Mouse (Mus musculus) intestine, embryonic 16.5 days (tissue): ENCODE measurements at regions not wholly inside any gene's neighbourhood (a gene's known extent, or its start where the extent isn't known, plus 50 kb on each side); places are given as distances from the start of the nearest gene placed in this dataset.

ENCODE experiments used
- ATAC-seq: fragments of 200-750 bp; cut with Nextera tagmentation; 2 replicates; pipeline ENCODE4 v1.8.0; 2017; ENCODE audit warnings: moderate TSS enrichment, moderate library complexity
- H3K27ac ChIP-seq: fragments of 300-500 bp; sonication (generic); 2 replicates; pipeline ENCODE4 v1.5.1; 2014; ENCODE audit warnings: mild to moderate bottlenecking, low read length
- H3K27me3 ChIP-seq: fragments of 300-500 bp; sonication (generic); replicated peaks from 2 replicates; pipeline ENCODE4 v1.6.1; 2014; ENCODE audit warnings: low read length, control low read depth, mixed read lengths; ENCODE audit not compliant: control insufficient read depth, insufficient read depth
- H3K36me3 ChIP-seq: fragments of 300-500 bp; sonication (generic); 2 replicates; pipeline ENCODE4 v1.6.1; 2014; ENCODE audit warnings: low read length, control low read depth; ENCODE audit not compliant: control insufficient read depth, insufficient read depth
- H3K4me1 ChIP-seq: fragments of 300-500 bp; sonication (generic); 2 replicates; pipeline ENCODE4 v1.6.1; 2014; ENCODE audit warnings: low read length, control low read depth, mixed read lengths; ENCODE audit not compliant: control insufficient read depth, insufficient read depth
- H3K4me2 ChIP-seq: fragments of 300-500 bp; sonication (generic); 2 replicates; pipeline ENCODE4 v1.6.1; 2014; ENCODE audit warnings: low read depth, low read length, control low read depth
- H3K4me3 ChIP-seq: fragments of 300-500 bp; sonication (generic); 2 replicates; pipeline ENCODE4 v1.5.1; 2014; ENCODE audit warnings: mild to moderate bottlenecking, low read length
- H3K9ac ChIP-seq: fragments of 300-500 bp; sonication (generic); 2 replicates; pipeline ENCODE4 v1.6.1; 2014; ENCODE audit warnings: low read depth, low read length
- H3K9me3 ChIP-seq: fragments of 300-500 bp; sonication (generic); 2 replicates; pipeline ENCODE4 v1.6.1; 2016; ENCODE audit warnings: low read length, control low read depth; ENCODE audit not compliant: control insufficient read depth
- WGBS: fragments of 180-500 bp; shearing (Covaris S2); extraction: QIAGEN DNeasy Blood & Tissue Kit; methylation state at CpG from one replicate; pipeline ENCODE4 v1.1.7; 2014; 5-methylcytosine and 5-hydroxymethylcytosine counted together

- Histone ChIP-seq H3K4me2 (no peak overlapping the region), H3K4me1 (no peaks in the 10 kb centered on the region), H3K4me3 (no peak overlapping the region), H3K9me3 (no peaks in the 10 kb centered on the region), H3K9ac (no peak overlapping the region), H3K36me3 (no peaks in the 10 kb centered on the region), H3K27ac (no peak overlapping the region), H3K27me3 (no peaks in the 10 kb centered on the region)
- ATAC-seq, result 0 out of 2 replicates have a peak, but pooled peaks have one; percentile 33
- 45% methylated on average over 21 of the region's 21 CpGs for WGBS
These were observed 201.6 kb downstream of the Tle3 start for GRCm38 (mm10) chr9:61573634-61574359.

DNA sequence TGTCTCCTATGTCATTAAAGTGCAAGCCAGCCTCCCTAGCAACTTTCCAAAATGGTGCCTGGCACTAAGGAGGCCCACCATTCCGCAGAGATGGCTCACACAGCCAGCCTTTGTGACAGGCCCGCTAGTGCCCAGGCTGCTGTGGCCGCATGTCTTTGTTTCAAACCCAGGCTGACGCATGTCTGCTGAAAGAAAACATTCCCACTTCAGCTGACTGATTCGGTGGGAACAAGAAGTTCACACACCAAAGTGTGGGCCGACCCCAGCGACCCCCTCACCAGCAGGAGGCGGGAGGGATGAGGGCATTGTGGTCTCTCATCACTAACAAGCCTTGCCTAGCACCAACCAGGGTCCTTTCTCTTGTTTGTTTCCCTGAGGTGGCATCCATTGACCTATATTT lies 190.9 kb downstream of the Tle3 start:
- WGBS, result 60% methylated on average over 8 of the region's 8 CpGs
- H3K27ac ChIP-seq, result no peak overlapping the region
- no peaks in the 10 kb centered on the region for H3K36me3 ChIP-seq
- no peak overlapping the region for H3K9ac ChIP-seq
- no peaks in the 10 kb centered on the region for H3K4me1 ChIP-seq
- ATAC-seq, result no peak
- no peak overlapping the region for H3K4me3 ChIP-seq
- no peaks in the 10 kb centered on the region for H3K27me3 ChIP-seq
- H3K9me3 ChIP-seq, result no peaks in the 10 kb centered on the region
- no peak overlapping the region for H3K4me2 ChIP-seq

- Histone ChIP-seq H3K4me1 (no peaks in the 10 kb centered on the region), H3K4me3 (no peak overlapping the region), H3K9me3 (no peaks in the 10 kb centered on the region), H3K36me3 (no peaks in the 10 kb centered on the region), H3K27ac (no peak overlapping the region), H3K4me2 (no peak overlapping the region), H3K27me3 (no peaks in the 10 kb centered on the region), H3K9ac (no peak overlapping the region)
- no peak for ATAC-seq
- WGBS, result 39% methylated on average over 8 of the region's 8 CpGs
These were observed 189.4 kb downstream of the Tle3 start for GRCm38 (mm10) chr9:61561551-61561950.

GRCm38 (mm10) chr9:61558621-61559020 lies 186.5 kb downstream of the Tle3 start:
- Histone ChIP-seq H3K27me3 (no peaks in the 10 kb centered on the region), H3K27ac (no peak overlapping the region), H3K9me3 (no peaks in the 10 kb centered on the region), H3K4me3 (no peak overlapping the region), H3K9ac (no peak overlapping the region), H3K36me3 (no peaks in the 10 kb centered on the region), H3K4me2 (no peak overlapping the region), H3K4me1 (no peaks in the 10 kb centered on the region)
- WGBS, result 71% methylated on average over 10 of the region's 10 CpGs
- ATAC-seq, result no peak

DNA sequence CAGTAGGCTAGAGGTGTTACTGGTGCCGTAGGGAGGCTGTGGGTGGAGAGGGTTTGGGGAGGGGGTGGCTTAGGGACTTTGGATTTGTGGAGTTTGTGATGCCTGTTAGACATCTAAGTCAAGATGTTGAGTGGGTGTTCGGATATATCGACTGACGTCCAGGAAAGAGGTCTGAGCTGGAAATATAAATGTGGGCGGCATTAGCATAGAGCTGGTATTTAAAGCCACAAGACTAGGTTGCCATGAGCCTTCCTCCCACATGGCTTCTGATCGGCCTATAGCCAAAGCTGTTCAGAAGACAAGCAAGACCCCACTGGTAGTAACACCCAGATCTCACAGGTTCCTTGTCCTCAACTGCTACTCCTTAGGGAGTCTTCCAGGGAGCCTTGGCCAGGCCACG lies 184.9 kb downstream of the Tle3 start:
- Histone ChIP-seq H3K4me1 (no peaks in the 10 kb centered on the region), H3K9me3 (no peaks in the 10 kb centered on the region), H3K27ac (no peak overlapping the region), H3K36me3 (no peaks in the 10 kb centered on the region), H3K4me3 (no peak overlapping the region), H3K9ac (no peak overlapping the region), H3K27me3 (no peaks in the 10 kb centered on the region), H3K4me2 (no peak overlapping the region)
- 90% methylated on average over 7 of the region's 7 CpGs for WGBS
- ATAC-seq, result no peak

DNA sequence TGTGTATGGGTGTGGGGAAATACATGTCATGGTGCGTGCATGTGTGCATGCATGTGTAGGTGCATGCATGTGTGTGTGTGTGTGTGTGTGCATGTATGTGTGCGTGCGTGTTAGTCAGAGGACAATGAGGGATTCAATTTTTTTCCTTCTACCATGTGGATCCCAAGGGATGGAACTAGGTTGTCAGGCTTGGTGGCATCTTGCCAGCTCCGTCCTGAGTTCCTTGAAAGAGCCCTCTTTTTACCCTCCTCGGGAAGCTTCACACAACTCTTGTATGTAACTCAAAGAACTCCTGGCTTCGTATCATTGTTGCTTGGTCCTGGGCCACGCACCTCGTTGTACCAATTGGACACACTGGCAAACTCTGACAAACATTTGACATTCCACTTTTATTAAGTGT lies 183.0 kb downstream of the Tle3 start:
- Histone ChIP-seq H3K27ac (no peak overlapping the region), H3K9ac (no peak overlapping the region), H3K4me2 (no peak overlapping the region), H3K36me3 (no peaks in the 10 kb centered on the region), H3K27me3 (no peaks in the 10 kb centered on the region), H3K4me1 (no peaks in the 10 kb centered on the region), H3K4me3 (no peak overlapping the region), H3K9me3 (no peaks in the 10 kb centered on the region)
- ATAC-seq, result no peak
- WGBS, result 89% methylated on average over 8 of the region's 8 CpGs

DNA sequence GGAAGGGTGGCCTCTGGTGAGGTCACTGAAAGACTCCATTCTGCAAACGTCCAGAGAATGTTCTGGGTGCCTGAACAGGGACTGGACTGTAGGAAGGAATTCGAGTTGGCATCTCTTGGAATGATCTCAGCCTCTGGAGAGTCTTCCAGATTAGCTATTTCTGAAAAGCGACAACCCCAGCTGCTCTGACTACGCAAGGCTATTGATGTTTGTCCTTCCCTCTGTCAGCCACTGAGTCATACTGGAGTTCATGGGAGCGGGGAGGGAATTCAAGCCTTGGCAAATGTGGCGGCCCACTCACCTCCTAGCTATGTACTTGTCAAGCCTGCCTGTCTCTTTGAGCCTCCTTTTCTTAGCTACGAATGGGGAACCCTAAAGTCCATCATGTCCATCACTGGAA lies 182.4 kb downstream of the Tle3 start:
- Histone ChIP-seq H3K27me3 (no peaks in the 10 kb centered on the region), H3K4me1 (no peaks in the 10 kb centered on the region), H3K9me3 (no peaks in the 10 kb centered on the region), H3K9ac (no peak overlapping the region), H3K4me2 (no peak overlapping the region), H3K36me3 (no peaks in the 10 kb centered on the region), H3K27ac (no peak overlapping the region), H3K4me3 (no peak overlapping the region)
- no peak for ATAC-seq
- 76% methylated on average over 7 of the region's 7 CpGs for WGBS

- 79% methylated on average over 5 of the region's 5 CpGs for WGBS
- no peak overlapping the region for H3K4me2 ChIP-seq
These were observed 181.5 kb downstream of the Tle3 start for GRCm38 (mm10) chr9:61553626-61554025.

GRCm38 (mm10) chr9:61551361-61551760 lies 179.2 kb downstream of the Tle3 start:
- no peak overlapping the region for H3K4me2 ChIP-seq
- no peaks in the 10 kb centered on the region for H3K4me1 ChIP-seq
- no peaks in the 10 kb centered on the region for H3K36me3 ChIP-seq
- no peaks in the 10 kb centered on the region for H3K9me3 ChIP-seq
- H3K27ac ChIP-seq, result no peak overlapping the region
- no peaks in the 10 kb centered on the region for H3K27me3 ChIP-seq
- no peak overlapping the region for H3K9ac ChIP-seq
- no peak overlapping the region for H3K4me3 ChIP-seq
- WGBS, result 61% methylated on average over 9 of the region's 9 CpGs
- ATAC-seq, result no peak

More at GRCm38 (mm10) chr9:61553626-61554025, 181.5 kb downstream of the Tle3 start:
- H3K27ac ChIP-seq, result no peak overlapping the region
- H3K9me3 ChIP-seq, result no peaks in the 10 kb centered on the region
- ATAC-seq, result no peak
- no peaks in the 10 kb centered on the region for H3K27me3 ChIP-seq
- no peaks in the 10 kb centered on the region for H3K36me3 ChIP-seq
- H3K9ac ChIP-seq, result no peak overlapping the region
- H3K4me1 ChIP-seq, result no peaks in the 10 kb centered on the region
- no peak overlapping the region for H3K4me3 ChIP-seq

GRCm38 (mm10) chr9:61550326-61550725 lies 178.2 kb downstream of the Tle3 start:
- Histone ChIP-seq H3K4me1 (no peaks in the 10 kb centered on the region), H3K27ac (no peak overlapping the region), H3K27me3 (no peaks in the 10 kb centered on the region), H3K9ac (no peak overlapping the region), H3K4me2 (no peak overlapping the region), H3K9me3 (no peaks in the 10 kb centered on the region), H3K36me3 (no peaks in the 10 kb centered on the region), H3K4me3 (no peak overlapping the region)
- WGBS, result 67% methylated on average over 3 of the region's 3 CpGs
- ATAC-seq, result no peak
